Mouse (Mus musculus): ENCODE measurements around the gene Emp3.

DNA sequence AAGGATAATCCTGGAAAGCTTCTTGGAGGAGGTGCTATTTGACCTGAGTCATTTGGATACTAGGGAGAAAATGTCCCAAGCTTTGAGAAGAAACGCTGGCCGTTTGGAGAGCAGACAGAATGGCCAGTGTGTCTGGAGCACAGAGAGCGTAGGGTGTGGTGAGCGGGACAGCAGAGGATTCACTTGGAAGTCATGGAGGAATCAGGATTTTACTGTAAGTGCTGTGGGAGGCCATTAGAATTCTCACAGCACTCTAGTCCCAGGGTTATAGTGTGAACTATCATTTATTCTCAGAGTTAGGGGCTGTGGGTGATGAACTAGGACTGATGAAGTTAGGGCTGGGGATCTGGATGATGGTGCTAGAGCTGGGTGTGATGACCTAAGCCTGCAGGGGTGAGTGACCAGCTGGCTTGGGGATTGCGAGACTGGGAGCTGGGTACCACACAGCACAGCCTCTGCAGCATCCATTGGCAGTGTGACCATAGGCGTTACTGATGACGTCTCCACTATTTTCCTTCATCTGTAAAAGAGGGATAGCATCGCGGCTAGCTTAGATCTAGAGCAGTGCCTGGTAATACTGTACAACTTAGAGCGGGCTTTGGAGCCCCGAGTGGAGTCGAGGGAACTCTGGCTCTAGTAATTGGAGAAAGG is 871 bp upstream of the Emp3 start:
- TF ChIP-seq CTCF (IDR thresholded peaks at IDR 0.05): no peak
- no peak for TF ChIP-seq EP300 (IDR thresholded peaks at IDR 0.05)

All from lung, postnatal 0 days (tissue).